Mouse (Mus musculus) mammary gland, adult 2 months (tissue): ENCODE measurements around the gene Fgd1. TPM values are rescaled to one million over a fixed set of nuclear protein-coding genes. Genes with fewer than 3 reads are reported as not detected.

Source experiments
- polyA plus RNA-seq: library from polyadenylated mRNA; depleted of rRNA; stranded (reverse); fragments of >200 nt; gene quantifications from 2 replicates; pipeline ENCODE4 v1.2.3, GENCODE M21; 2012; ENCODE audit warnings: low replicate concordance; rRNA removed

Gene Fgd1
- 5.8 and 7.2 TPM in 2 replicates for polyA plus RNA-seq

DNA sequence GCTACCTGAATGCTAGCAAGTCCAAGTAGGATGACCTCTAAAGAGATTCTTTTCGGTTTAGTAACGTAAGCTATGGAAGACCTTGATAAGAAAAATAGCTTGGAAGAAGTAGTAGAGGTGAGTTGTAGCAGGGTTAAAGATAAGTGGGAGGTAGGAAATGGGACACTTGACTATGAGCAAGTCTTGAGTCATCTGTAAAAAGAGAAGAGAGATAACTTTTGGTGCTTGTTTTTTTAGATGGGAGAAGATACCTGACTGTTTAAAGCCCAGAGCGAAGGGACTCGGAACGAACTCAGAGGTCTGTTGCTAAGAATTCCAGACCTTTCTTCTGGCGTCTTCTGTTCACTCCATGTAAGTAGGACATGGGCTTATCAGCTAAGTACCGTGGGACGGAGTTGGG, at the start of gene Fgd1:
Fgd1 (plus strand) TSS at position 301 of the 400 bp plus-strand sequence.

DNA sequence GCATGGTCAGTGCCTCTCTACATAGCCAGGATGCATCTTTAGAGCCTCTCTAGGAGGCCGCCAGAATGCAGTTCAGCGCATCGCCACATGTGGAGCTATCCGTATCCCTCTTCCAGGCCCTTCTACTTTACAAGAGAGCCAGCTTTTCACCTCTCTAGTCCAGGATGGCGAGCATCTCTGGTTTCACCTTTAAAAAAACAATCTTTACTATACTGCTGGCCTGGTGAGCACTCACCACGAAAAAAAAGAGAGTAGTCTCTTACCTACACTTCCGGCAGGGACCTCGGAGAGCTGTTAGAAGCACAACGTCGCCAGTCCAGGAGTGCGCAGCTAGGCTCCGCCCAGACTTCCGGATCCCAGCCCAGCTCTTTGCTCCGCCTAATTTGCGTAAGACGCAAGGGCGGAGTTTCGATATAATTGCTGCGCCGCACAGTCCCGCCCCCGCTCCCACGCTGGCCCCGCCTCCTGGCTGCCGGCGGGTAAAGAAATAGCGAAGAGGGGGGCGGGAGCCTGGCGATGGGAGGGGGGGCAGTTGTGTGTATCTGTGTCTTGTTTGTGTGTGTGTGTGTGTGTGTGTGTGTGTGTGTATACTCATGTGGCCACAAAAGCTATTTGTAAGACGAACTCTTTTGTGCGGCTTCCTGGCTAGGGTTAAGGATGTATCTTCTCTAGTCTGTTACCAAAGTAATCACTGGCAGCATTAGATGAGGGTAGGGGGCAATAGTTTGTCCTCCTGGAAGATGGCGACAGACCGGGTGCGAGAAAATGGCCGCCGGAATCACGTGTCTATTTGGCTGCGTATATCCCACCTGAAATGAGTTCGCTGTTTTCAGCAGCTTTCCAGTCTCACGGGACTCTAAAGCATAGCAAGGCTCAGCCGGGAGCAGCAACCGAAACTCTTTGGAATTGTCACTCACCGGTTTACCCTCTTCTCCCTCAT, 28.7 kb upstream of the Fgd1 start, which contains the start of gene Gnl3l:
Gnl3l (minus strand) TSS at position 385 of the 940 bp plus-strand sequence.

DNA sequence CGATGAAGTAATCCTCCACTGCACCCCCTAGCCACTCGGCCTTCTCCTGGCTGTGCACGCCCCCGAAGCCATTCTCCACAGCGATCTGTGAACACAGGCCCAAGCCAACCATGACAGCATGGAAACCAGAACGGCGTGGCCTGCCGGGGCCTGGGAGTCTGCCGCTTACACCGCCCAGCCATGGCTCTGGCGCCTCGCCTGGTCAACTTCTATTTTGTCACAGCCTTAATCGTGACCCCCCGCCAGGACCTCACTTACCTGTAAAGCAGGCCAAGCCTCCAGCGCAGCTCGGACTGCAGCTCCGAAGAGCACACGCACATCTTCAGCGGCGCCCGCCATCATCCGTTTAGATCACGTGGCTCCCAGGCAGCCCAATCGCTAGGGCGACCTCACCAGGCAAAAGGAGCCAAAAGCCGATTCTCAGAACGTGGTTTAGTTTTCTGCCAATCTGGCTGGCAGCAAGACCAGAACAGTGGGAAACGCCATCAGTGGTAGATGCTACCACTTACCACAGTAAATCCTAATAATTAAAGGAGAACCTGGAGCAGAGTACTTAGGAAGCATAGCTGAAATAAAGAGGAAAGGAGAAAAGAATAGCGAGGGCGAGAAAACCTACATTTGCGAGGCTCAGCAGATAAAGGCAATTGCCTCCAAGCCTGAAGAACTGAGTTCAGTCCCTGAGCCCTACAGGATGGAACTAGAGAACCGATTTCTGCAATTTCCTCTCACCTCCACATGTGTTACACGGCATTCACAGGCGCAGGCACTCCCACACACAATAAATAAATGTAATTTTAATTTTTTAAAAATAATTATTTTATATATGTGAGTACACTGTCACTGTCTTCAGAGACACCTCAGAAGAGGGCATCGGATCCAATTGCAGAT, 50.5 kb downstream of the Fgd1 start, which contains the start of gene Tsr2:
Tsr2 (minus strand) TSS at position 373 of the 888 bp plus-strand sequence.

Other genes starting within 250 kb of the Fgd1 start
- 21.0 and 29.7 TPM in 2 replicates for gene Maged2, start 231.8 kb upstream of the Fgd1 start, polyA plus RNA-seq
- 6.3 and 11.7 TPM in 2 replicates for gene Gnl3l, start 28.8 kb upstream of the Fgd1 start, polyA plus RNA-seq
- gene Tsr2, start 50.4 kb downstream of the Fgd1 start, polyA plus RNA-seq, result 3.3 and 5.9 TPM in 2 replicates
- 0.04 and 0.20 TPM in 2 replicates for gene Wnk3, start 151.9 kb downstream of the Fgd1 start, polyA plus RNA-seq